Mouse (Mus musculus): ENCODE measurements at regions not wholly inside any gene's neighbourhood (a gene's known extent, or its start where the extent isn't known, plus 50 kb on each side); places are given as distances from the start of the nearest gene placed in this dataset.
A peak's percentile ranks its signal among the peaks of the same experiment; 100 is the strongest.

DNA sequence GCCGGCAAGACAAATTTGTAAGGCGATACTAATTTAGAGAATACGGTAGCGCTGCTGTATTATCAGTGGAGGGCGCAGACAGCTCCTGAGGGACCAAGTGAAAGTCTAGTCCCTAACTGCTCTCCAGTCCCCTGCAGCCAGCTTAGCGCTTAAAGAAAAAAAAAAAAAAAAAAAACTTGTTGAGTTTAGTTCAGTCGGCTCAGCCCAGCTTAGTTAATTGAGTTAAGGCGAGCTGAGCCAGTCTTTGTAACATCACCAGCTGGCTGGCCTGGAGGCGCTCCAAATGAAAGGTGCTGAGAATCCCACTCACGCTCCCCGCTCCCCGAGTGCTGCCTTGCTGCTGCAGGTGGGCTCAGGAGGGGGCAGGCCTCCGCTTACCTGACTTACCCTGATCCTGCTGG lies 128.6 kb downstream of the 2410131K14Rik start:
- no peak for TF ChIP-seq CTCF (IDR thresholded peaks at IDR 0.05; ENCODE audit: insufficient read depth, low read depth, low read length)
- TF ChIP-seq POLR2A (IDR thresholded peaks at IDR 0.05; ENCODE audit: insufficient read depth, low read depth, low read length): no peak
- Histone ChIP-seq H3K4me1 (ENCODE audit: control insufficient read depth, insufficient read depth, low read length) (peaks cover 3% of the 10 kb centered on the region; the same call in 1 of the 2 replicates), H3K4me3 (ENCODE audit: insufficient read depth, low read depth, low read length) (no peak overlapping the region), H3K27ac (ENCODE audit: insufficient read depth, low read depth, low read length) (no peak overlapping the region)
- WGBS: 24% methylated on average over 13 of the region's 13 CpGs

DNA sequence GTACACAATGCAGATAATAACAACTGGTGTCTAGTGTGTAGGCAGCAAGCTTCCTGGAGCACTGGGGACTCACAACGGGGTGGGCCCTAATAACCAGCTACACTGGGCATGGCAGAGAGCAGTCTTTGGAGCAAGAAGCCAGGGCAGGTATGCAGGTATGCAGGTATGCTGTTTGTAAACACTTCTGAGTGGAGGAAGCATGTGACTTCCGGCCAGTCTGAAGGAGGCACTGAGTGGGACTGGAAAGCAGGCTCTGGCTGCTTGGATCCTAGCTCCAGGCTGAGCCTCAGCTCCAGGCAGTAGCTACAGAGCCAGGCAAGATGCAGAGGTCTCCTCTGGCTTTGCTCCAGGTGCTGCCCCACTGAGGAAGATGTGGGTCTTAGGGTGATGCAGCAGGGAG lies 129.9 kb downstream of the 2410131K14Rik start:
- WGBS: 73% methylated on average over 2 of the region's 2 CpGs
- H3K4me1 ChIP-seq (ENCODE audit: control insufficient read depth, insufficient read depth, low read length): peaks cover 8% of the 10 kb centered on the region; the same call in 1 of the 2 replicates
- H3K27ac ChIP-seq (ENCODE audit: insufficient read depth, low read depth, low read length): no peak overlapping the region
- TF ChIP-seq POLR2A (IDR thresholded peaks at IDR 0.05; ENCODE audit: insufficient read depth, low read depth, low read length): no peak
- H3K4me3 ChIP-seq (ENCODE audit: insufficient read depth, low read depth, low read length): no peak overlapping the region

DNA sequence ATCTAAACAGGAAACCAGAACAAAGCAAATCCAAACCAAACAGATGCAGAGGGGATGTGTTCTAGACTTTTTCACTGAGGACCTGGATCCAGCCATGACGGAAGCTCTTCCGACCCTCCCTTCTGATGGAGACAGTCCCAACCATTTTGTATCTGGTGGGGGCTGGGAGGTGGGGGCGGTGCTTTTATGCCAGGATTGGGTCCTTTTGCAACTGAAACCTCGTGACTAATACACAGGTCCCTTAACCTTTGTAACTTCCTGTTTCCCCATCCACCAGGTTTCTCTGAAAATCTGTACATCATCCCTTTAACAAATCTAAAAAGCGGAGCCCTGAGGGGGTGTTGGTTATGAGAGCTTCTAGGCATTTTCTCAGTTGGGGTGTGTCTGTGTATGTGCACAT lies 130.9 kb downstream of the 2410131K14Rik start:
- Histone ChIP-seq H3K27ac (ENCODE audit: insufficient read depth, low read depth, low read length) (no peak overlapping the region), H3K4me3 (ENCODE audit: insufficient read depth, low read depth, low read length) (no peak overlapping the region), H3K4me1 (ENCODE audit: control insufficient read depth, insufficient read depth, low read length) (peaks cover 14% of the 10 kb centered on the region)
- TF ChIP-seq POLR2A (IDR thresholded peaks at IDR 0.05; ENCODE audit: insufficient read depth, low read depth, low read length) (no peak), CTCF (IDR thresholded peaks at IDR 0.05; ENCODE audit: insufficient read depth, low read depth, low read length) (no peak)
- WGBS: 84% methylated on average over 5 of the region's 5 CpGs

DNA sequence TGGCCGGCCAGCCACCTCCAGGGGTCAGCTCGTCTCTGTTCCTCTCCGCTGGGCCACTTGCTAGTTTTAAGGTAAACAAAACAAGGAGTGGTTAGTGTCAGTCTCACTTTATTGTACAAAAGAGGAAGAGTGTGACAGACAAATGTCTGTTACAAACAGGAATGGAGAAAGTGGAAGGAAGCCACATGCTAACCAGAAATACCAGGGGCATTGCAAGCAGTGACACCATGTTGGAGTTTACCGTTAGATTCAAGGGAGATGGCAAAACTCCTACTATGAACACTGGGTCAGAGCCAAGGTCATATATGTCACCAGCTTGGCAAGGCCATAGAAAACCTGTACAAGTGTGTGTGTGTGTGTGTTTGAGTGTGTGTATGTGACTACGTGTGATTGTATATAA lies 131.5 kb downstream of the 2410131K14Rik start:
- no peak for TF ChIP-seq POLR2A (IDR thresholded peaks at IDR 0.05; ENCODE audit: insufficient read depth, low read depth, low read length)
- no peak for TF ChIP-seq CTCF (IDR thresholded peaks at IDR 0.05; ENCODE audit: insufficient read depth, low read depth, low read length)
- 90% methylated on average over 5 of the region's 5 CpGs for WGBS
- H3K27ac ChIP-seq (ENCODE audit: insufficient read depth, low read depth, low read length): no peak overlapping the region
- H3K4me3 ChIP-seq (ENCODE audit: insufficient read depth, low read depth, low read length): no peak overlapping the region
- peaks cover 17% of the 10 kb centered on the region for H3K4me1 ChIP-seq (ENCODE audit: control insufficient read depth, insufficient read depth, low read length)

DNA sequence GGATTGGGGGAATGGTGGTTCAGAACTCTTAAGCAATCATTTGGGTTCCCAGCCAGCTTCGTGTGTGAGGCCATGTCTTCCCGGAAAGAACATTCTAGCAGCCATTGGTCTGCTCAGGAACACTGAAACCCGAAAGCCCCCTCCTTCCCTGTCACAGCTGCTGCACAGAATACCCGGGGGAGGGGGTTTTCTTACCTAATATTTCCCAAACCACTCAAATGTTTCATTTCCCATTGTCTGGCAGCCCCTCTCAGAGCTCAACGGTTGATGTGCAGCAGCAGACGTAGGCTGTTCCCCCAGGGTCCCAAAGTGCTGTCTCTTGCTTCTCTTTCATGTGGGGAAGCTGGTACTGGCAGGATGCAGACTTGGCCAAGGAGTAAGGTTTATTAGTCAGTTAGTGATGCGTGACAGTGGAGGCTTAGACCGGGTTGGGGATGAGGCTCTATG lies 132.4 kb downstream of the 2410131K14Rik start:
- Histone ChIP-seq H3K4me1 (ENCODE audit: control insufficient read depth, insufficient read depth, low read length) (peaks cover 17% of the 10 kb centered on the region), H3K27ac (ENCODE audit: insufficient read depth, low read depth, low read length) (no peak overlapping the region), H3K4me3 (ENCODE audit: insufficient read depth, low read depth, low read length) (no peak overlapping the region)
- no peak for TF ChIP-seq CTCF (IDR thresholded peaks at IDR 0.05; ENCODE audit: insufficient read depth, low read depth, low read length)
- TF ChIP-seq POLR2A (IDR thresholded peaks at IDR 0.05; ENCODE audit: insufficient read depth, low read depth, low read length): no peak
- WGBS: 78% methylated on average over 8 of the region's 8 CpGs

DNA sequence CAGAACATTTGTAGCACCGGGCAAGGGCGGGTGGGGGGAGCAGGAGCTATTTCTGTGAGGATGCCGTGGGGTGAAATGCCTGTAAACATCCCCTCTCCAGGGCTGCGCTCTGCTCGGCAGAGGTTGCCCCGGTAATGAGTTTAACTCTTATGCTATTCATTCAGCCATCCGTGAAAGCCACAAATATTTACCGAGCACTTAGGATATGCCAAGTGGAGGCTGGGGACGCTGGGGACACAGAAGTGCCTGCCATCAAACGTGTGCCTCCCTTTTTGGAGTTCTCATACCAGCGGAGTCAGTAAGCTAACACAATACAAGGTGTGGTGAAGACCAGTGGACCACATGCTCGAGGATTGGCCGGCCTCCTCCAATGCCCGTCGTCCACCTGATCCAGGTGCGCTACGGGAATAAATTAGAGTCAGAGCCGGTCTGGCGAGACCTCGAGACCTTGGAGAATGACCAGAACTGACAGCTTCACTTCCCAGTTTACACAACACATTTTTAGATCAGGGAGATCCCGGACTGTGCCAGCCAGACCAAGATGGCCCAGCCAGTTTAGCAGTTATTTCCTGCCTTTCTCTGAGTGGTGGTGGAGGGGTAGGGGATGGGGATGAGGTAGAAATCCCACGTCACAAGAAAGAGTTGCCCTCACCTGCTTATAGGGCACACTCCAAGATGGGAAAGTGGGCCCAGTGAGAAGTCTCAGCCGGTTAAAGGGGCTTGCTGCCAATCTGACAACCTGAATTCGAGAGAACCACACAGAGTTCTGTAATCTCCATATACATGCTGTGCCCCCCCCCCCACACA lies 134.4 kb downstream of the 2410131K14Rik start:
- TF ChIP-seq POLR2A (IDR thresholded peaks at IDR 0.05; ENCODE audit: insufficient read depth, low read depth, low read length): no peak
- TF ChIP-seq CTCF (IDR thresholded peaks at IDR 0.05; ENCODE audit: insufficient read depth, low read depth, low read length): no peak
- peaks cover 14% of the 10 kb centered on the region for H3K4me1 ChIP-seq (ENCODE audit: control insufficient read depth, insufficient read depth, low read length)
- 55% methylated on average over 24 of the region's 24 CpGs for WGBS
- no peak overlapping the region for H3K4me3 ChIP-seq (ENCODE audit: insufficient read depth, low read depth, low read length)
- no peak overlapping the region for H3K27ac ChIP-seq (ENCODE audit: insufficient read depth, low read depth, low read length)

DNA sequence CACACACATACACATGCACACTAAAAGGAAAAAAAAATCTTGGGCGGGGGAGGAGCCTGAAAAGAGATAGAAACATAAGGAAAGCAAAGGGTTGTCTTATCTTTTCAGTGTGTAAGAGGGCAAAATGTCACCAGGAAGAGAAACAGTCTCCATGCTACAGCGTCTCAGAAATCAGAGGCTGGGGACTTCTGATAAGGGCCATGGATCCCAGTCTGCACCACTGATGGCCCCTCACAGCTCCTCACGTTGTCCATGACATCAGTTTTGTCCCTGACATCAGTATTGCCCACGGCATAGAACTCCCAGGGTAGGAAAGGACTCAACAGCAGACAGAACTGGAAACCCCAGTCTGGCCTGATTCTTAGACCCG lies 135.0 kb downstream of the 2410131K14Rik start:
- Histone ChIP-seq H3K4me1 (ENCODE audit: control insufficient read depth, insufficient read depth, low read length) (peaks cover 14% of the 10 kb centered on the region), H3K27ac (ENCODE audit: insufficient read depth, low read depth, low read length) (no peak overlapping the region), H3K4me3 (ENCODE audit: insufficient read depth, low read depth, low read length) (peak overlapping the region; percentile 41; the same call in 1 of the 2 replicates)
- TF ChIP-seq CTCF (IDR thresholded peaks at IDR 0.05; ENCODE audit: insufficient read depth, low read depth, low read length): no peak
- WGBS: 48% methylated on average over 5 of the region's 5 CpGs

DNA sequence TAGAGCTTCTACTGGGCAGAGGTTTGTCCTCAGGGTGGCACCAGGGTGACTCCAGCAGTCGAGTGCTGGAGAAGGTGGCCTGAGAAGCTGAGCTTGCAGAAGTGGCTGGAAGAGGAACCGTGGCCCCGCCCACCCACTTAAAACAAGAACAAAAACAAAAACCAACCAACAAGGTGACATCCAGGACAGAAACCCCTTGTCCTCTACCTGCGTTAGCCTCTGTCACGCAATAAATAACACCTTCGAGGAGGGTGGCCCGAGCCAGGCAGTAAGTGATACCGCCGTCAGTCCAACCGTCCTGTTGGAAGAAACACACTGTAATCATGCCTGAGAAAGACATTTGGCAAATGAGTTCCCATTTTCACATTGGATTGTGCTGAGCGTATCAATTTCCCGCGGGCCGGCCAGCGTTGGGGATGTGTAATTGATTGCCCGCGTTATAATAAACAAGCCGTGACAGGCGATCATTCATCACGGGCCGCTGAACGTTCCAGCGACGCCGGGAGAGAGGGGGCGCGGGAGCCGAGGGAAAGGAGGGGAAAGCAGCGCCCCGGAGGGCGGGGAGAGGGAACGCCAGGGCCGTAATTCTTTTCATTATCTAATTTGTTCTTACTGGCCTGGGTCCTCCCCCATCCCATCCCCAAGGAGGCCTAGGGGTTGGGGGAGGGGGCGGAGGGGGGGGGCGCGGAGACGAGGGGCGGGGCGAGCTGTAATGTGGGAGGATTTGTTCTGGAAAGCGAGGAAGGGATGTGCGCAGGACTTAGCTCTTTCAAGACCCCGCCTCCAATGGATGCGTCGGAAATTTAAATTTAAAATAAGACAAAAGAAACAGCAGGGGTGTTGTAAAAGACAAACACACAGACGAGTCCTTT lies 135.6 kb downstream of the 2410131K14Rik start:
- peaks cover 14% of the 10 kb centered on the region for H3K4me1 ChIP-seq (ENCODE audit: control insufficient read depth, insufficient read depth, low read length)
- peak overlapping the region; percentile 41 for H3K4me3 ChIP-seq (ENCODE audit: insufficient read depth, low read depth, low read length)
- TF ChIP-seq CTCF (IDR thresholded peaks at IDR 0.05; ENCODE audit: insufficient read depth, low read depth, low read length) (no peak), POLR2A (IDR thresholded peaks at IDR 0.05; ENCODE audit: insufficient read depth, low read depth, low read length) (no peak)
- no peak overlapping the region for H3K27ac ChIP-seq (ENCODE audit: insufficient read depth, low read depth, low read length)
- 1% methylated on average over 45 of the region's 45 CpGs for WGBS

DNA sequence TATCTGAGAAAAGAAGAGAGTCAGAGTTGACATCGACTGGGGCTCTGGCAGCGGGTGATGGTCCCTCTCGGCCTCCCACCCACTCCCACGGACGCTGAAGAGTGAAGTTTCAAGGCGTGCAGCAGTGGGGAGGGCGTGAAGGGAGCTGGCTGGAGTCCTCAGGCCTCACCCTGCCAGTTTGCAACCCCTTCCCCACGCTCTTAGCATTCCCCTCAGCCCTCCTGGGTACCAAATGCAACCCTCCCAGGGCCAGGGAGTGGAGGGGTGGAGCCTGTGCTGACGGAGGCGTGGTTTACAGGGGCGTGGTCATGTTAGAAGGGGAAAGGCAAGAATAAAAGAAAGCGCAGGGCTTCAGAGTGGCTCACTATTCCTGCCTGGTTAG lies 136.3 kb downstream of the 2410131K14Rik start:
- Histone ChIP-seq H3K27ac (ENCODE audit: insufficient read depth, low read depth, low read length) (no peak overlapping the region), H3K4me3 (ENCODE audit: insufficient read depth, low read depth, low read length) (peak overlapping the region; percentile 41), H3K4me1 (ENCODE audit: control insufficient read depth, insufficient read depth, low read length) (peaks cover 18% of the 10 kb centered on the region)
- under 1% methylated on average over 12 of the region's 12 CpGs for WGBS
- TF ChIP-seq CTCF (IDR thresholded peaks at IDR 0.05; ENCODE audit: insufficient read depth, low read depth, low read length) (no peak), POLR2A (IDR thresholded peaks at IDR 0.05; ENCODE audit: insufficient read depth, low read depth, low read length) (no peak)
